Mouse (Mus musculus) brain, adult 2 months (tissue): Measurements from ENCODE around the gene Psma5.

Experiments
- DNase-seq: peaks from one replicate; pipeline ENCODE4 v3.0.0; 2011; ENCODE audit warnings: low read depth, low spot score

Gene Psma5

GRCm38 (mm10) chr3:108304747-108305146 lies 48.0 kb downstream of the Psma5 start:
- DNase-seq = no peak

GRCm38 (mm10) chr3:108306387-108306786 lies 49.7 kb downstream of the Psma5 start:
- DNase-seq = no peak

GRCm38 (mm10) chr3:108307485-108307884 lies 50.8 kb downstream of the Psma5 start:
- DNase-seq = peak; percentile 80

GRCm38 (mm10) chr3:108310921-108311341 lies 54.2 kb downstream of the Psma5 start:
- DNase-seq = no peak

- DNase-seq = no peak
These were observed 55.0 kb downstream of the Psma5 start for GRCm38 (mm10) chr3:108311688-108312087.

- DNase-seq = no peak
These were observed 55.7 kb downstream of the Psma5 start for GRCm38 (mm10) chr3:108312414-108312813.

- DNase-seq = no peak
These were observed 56.4 kb downstream of the Psma5 start for GRCm38 (mm10) chr3:108313138-108313537.

GRCm38 (mm10) chr3:108314038-108314675 lies 57.4 kb downstream of the Psma5 start:
- no peak for DNase-seq

GRCm38 (mm10) chr3:108318517-108318916 lies 61.8 kb downstream of the Psma5 start:
- DNase-seq = no peak

GRCm38 (mm10) chr3:108321671-108322070 lies 64.9 kb downstream of the Psma5 start:
- DNase-seq = no peak

- DNase-seq = no peak
These were observed 65.4 kb downstream of the Psma5 start for GRCm38 (mm10) chr3:108322136-108322535.

- no peak for DNase-seq
These were observed 66.2 kb downstream of the Psma5 start for GRCm38 (mm10) chr3:108322962-108323361.

- no peak for DNase-seq
These were observed 68.1 kb downstream of the Psma5 start for GRCm38 (mm10) chr3:108324837-108325236.

- DNase-seq = no peak
These were observed 68.8 kb downstream of the Psma5 start for GRCm38 (mm10) chr3:108325521-108325920.

- DNase-seq = peak; percentile 79
These were observed 70.5 kb downstream of the Psma5 start for GRCm38 (mm10) chr3:108327275-108327674.

- DNase-seq = peak; percentile 59
These were observed 71.2 kb downstream of the Psma5 start for GRCm38 (mm10) chr3:108327916-108328315.

- peak; percentile 71 for DNase-seq
These were observed 71.7 kb downstream of the Psma5 start for GRCm38 (mm10) chr3:108328441-108328841.
